Mouse (Mus musculus) MEL (cell line): ENCODE measurements around the gene Gm49486. TPM values are rescaled to one million over a fixed set of nuclear protein-coding genes. Genes with fewer than 3 reads are reported as not detected.

Experiments
- DNase-seq: peaks from one replicate; pipeline ENCODE4 v3.0.0; 2011; ENCODE audit warnings: low read depth, low spot score
- H3K27ac ChIP-seq: 2 replicates; pipeline ENCODE4 v1.5.1; 2012; ENCODE audit warnings: low read depth, mild to moderate bottlenecking, control low read depth, low read length, moderate library complexity; ENCODE audit not compliant: control insufficient read depth
- H3K27me3 ChIP-seq, 2 experiments: fragments of 150-350 bp in 1 of 2; sonication (generic) in 1 of 2; 2 replicates each; pipeline ENCODE4 v1.6.1; 2012; ENCODE audit warnings: low read length in 2 of 2, mild to moderate bottlenecking in 2 of 2, improper control_type of control experiment in 1 of 2, moderate library complexity in 1 of 2; ENCODE audit not compliant: insufficient read depth in 2 of 2, control insufficient read depth in 1 of 2
- H3K36me3 ChIP-seq, 2 experiments: 2 replicates each; pipeline ENCODE4 v1.6.1; 2012 to 2014; ENCODE audit warnings: low read length in 2 of 2, improper control_type of control experiment in 1 of 2, inconsistent platforms in 1 of 2, mild to moderate bottlenecking in 1 of 2; ENCODE audit not compliant: insufficient read depth in 2 of 2, control insufficient read depth in 1 of 2
- H3K4me1 ChIP-seq, 2 experiments: fragments of 150-350 bp in 1 of 2; sonication (generic) in 1 of 2; 2 replicates each; pipeline ENCODE4 v1.6.1; 2012; ENCODE audit warnings: low read length in 2 of 2, improper control_type of control experiment in 1 of 2, mild to moderate bottlenecking in 1 of 2; ENCODE audit not compliant: insufficient read depth in 2 of 2, control insufficient read depth in 1 of 2
- H3K4me3 ChIP-seq, 2 experiments: fragments of 150-350 bp in 1 of 2; sonication (generic) in 1 of 2; 2 replicates each; pipeline ENCODE4 v1.5.1; 2012; ENCODE audit warnings: low read depth in 2 of 2, low read length in 2 of 2, mild to moderate bottlenecking in 2 of 2, moderate library complexity in 2 of 2, control low read depth in 1 of 2, improper control_type of control experiment in 1 of 2; ENCODE audit not compliant: control insufficient read depth in 1 of 2, insufficient read depth in 1 of 2
- H3K79me2 ChIP-seq: 2 replicates; pipeline ENCODE4 v1.6.1; 2012; ENCODE audit warnings: mild to moderate bottlenecking, low read length, moderate library complexity; ENCODE audit not compliant: control insufficient read depth, poor library complexity, insufficient read depth
- H3K9ac ChIP-seq: 2 replicates; pipeline ENCODE4 v1.6.1; 2012; ENCODE audit warnings: low read depth, mild to moderate bottlenecking, control low read depth, low read length, moderate library complexity; ENCODE audit not compliant: control insufficient read depth, poor library complexity, severe bottlenecking
- H3K9me3 ChIP-seq: fragments of 150-350 bp; sonication (generic); replicated peaks from 2 replicates; pipeline ENCODE4 v1.6.1; 2012; ENCODE audit warnings: mild to moderate bottlenecking, low read length, improper control_type of control experiment, moderate library complexity; ENCODE audit not compliant: insufficient read depth
- CHD1 ChIP-seq: IDR thresholded peaks from 2 replicates; pipeline ENCODE4 v1.6.1; 2012; ENCODE audit warnings: low read depth, mild to moderate bottlenecking, inconsistent platforms, low read length, improper control_type of control experiment
- CTCF ChIP-seq, 3 experiments: IDR thresholded peaks in 2 of 3; conservative IDR thresholded peaks in 1 of 3; 2 replicates each; pipeline ENCODE4 v1.5.1; 2011 to 2012; ENCODE audit warnings: low read length in 3 of 3, low read depth in 2 of 3, mild to moderate bottlenecking in 2 of 3, improper control_type of control experiment in 1 of 3, inconsistent platforms in 1 of 3, mixed read lengths in 1 of 3, moderate library complexity in 1 of 3; ENCODE audit not compliant: control insufficient read depth in 1 of 3, insufficient read depth in 1 of 3, poor library complexity in 1 of 3, severe bottlenecking in 1 of 3
- E2F4 ChIP-seq: IDR thresholded peaks from 2 replicates; pipeline ENCODE4 v1.6.1; 2011; ENCODE audit warnings: low read depth, low read length, improper control_type of control experiment, borderline replicate concordance
- ELF1 ChIP-seq: IDR thresholded peaks from 2 replicates; pipeline ENCODE4 v1.6.1; 2014; ENCODE audit warnings: low read depth, mild to moderate bottlenecking, inconsistent platforms, low read length, improper control_type of control experiment, moderate library complexity
- ETS1 ChIP-seq: IDR thresholded peaks from 2 replicates; pipeline ENCODE4 v1.6.1; 2012; ENCODE audit warnings: low read depth, mild to moderate bottlenecking, inconsistent platforms, low read length, improper control_type of control experiment, moderate library complexity
- GABPA ChIP-seq: IDR thresholded peaks from 2 replicates; pipeline ENCODE4 v1.6.1; 2012; ENCODE audit warnings: low read depth, mild to moderate bottlenecking, inconsistent platforms, low read length, improper control_type of control experiment, moderate library complexity
- JUND ChIP-seq: IDR thresholded peaks from 2 replicates; pipeline ENCODE4 v1.6.1; 2011; ENCODE audit warnings: low read depth, mild to moderate bottlenecking, improper control_type of control experiment, low read length
- MAFK ChIP-seq: IDR thresholded peaks from 2 replicates; pipeline ENCODE4 v1.6.1; 2011; ENCODE audit warnings: low read depth, mild to moderate bottlenecking, low read length, improper control_type of control experiment, borderline replicate concordance
- MYB ChIP-seq: IDR thresholded peaks from 2 replicates; pipeline ENCODE4 v1.6.1; 2011; ENCODE audit warnings: mild to moderate bottlenecking, low read depth, low read length, improper control_type of control experiment
- NELFE ChIP-seq: IDR thresholded peaks from 2 replicates; pipeline ENCODE4 v1.6.1; 2011; ENCODE audit warnings: low read depth, low read length, improper control_type of control experiment
- NRF1 ChIP-seq: IDR thresholded peaks from 2 replicates; pipeline ENCODE4 v1.6.1; 2014; ENCODE audit warnings: low read depth, mild to moderate bottlenecking, inconsistent platforms, low read length, improper control_type of control experiment, moderate library complexity; ENCODE audit not compliant: poor library complexity, insufficient read depth, severe bottlenecking
- POLR2A ChIP-seq, 2 experiments: IDR thresholded peaks; 2 replicates each; pipeline ENCODE4 v1.6.1; 2011 to 2012; ENCODE audit warnings: low read length in 2 of 2, mild to moderate bottlenecking in 2 of 2, control low read depth in 1 of 2, improper control_type of control experiment in 1 of 2, low read depth in 1 of 2, moderate library complexity in 1 of 2; ENCODE audit not compliant: control insufficient read depth in 1 of 2, insufficient read depth in 1 of 2, poor library complexity in 1 of 2
- POLR2AphosphoS2 ChIP-seq: IDR thresholded peaks from 2 replicates; pipeline ENCODE4 v1.6.1; 2011; ENCODE audit warnings: low read length, improper control_type of control experiment
- RCOR1 ChIP-seq: IDR thresholded peaks from 2 replicates; pipeline ENCODE4 v1.6.1; 2012; ENCODE audit warnings: low read depth, mild to moderate bottlenecking, inconsistent platforms, low read length, improper control_type of control experiment
- SMC3 ChIP-seq: IDR thresholded peaks from 2 replicates; pipeline ENCODE4 v1.6.1; 2011; ENCODE audit warnings: low read depth, low read length, improper control_type of control experiment
- UBTF ChIP-seq: IDR thresholded peaks from 2 replicates; pipeline ENCODE4 v1.6.1; 2012; ENCODE audit warnings: low read depth, mild to moderate bottlenecking, inconsistent platforms, low read length, improper control_type of control experiment, moderate library complexity, borderline replicate concordance; ENCODE audit not compliant: insufficient read depth
- USF2 ChIP-seq, 2 experiments: IDR thresholded peaks; 2 replicates each; pipeline ENCODE4 v1.6.1; 2011 to 2012; ENCODE audit warnings: improper control_type of control experiment in 2 of 2, low read length in 2 of 2, borderline replicate concordance in 1 of 2, inconsistent platforms in 1 of 2, low read depth in 1 of 2, mild to moderate bottlenecking in 1 of 2; ENCODE audit not compliant: insufficient read depth in 1 of 2
- polyA plus RNA-seq, 2 experiments: library from polyadenylated mRNA; stranded (reverse) in 1 of 2; unstranded in 1 of 2; fragments of >175 nt in 1 of 2; fragments of >200 nt in 1 of 2; gene quantifications; 2 replicates each; pipeline versions ENCODE4 v1.2.1 to v1.2.4; 2012; ENCODE audit warnings: low replicate concordance in 2 of 2, low read depth in 1 of 2; ENCODE audit not compliant: insufficient read length in 2 of 2, insufficient read depth in 1 of 2, missing spikeins in 1 of 2
- total RNA-seq: library from RNA; depleted of rRNA; stranded (reverse); fragments of 300-350 nt; gene quantifications from 2 replicates; pipeline ENCODE4 v1.2.3, GENCODE M21; 2012

Gene Gm49486
- total and polyA plus RNA-seq, 3 experiments, result 0.12 to 0.46 TPM; not detected in 1

- Histone ChIP-seq H3K79me2 (no peaks in the 10 kb centered on the region), H3K9me3 (no peaks in the 10 kb centered on the region), H3K4me3 (no peak overlapping the region), H3K9ac (no peak overlapping the region), H3K27me3 (no peaks in the 10 kb centered on the region), H3K36me3 (peaks cover 0 to 2% of the 10 kb centered on the region in 2 experiments; a peak in 1 of 4 replicates), H3K27ac (no peak overlapping the region), H3K4me1 (no peaks in the 10 kb centered on the region)
- no peak for DNase-seq
- no peak for TF ChIP-seq E2F4
- TF ChIP-seq UBTF, result no peak
- TF ChIP-seq POLR2A (IDR thresholded peaks at IDR 0.05; ENCODE audit: control insufficient read depth in 1 of 2, insufficient read depth in 1 of 2, low read depth in 1 of 2, low read length in 2 of 2, poor library complexity in 1 of 2), result no peak
- TF ChIP-seq CTCF (IDR thresholded peaks at IDR 0.05 in 2 of 3, conservative IDR thresholded peaks at IDR 0.05 in 1 of 3; ENCODE audit: control insufficient read depth in 1 of 3, insufficient read depth in 1 of 3, low read depth in 2 of 3, low read length in 3 of 3, poor library complexity in 1 of 3, severe bottlenecking in 1 of 3), result no peak
- TF ChIP-seq RCOR1, result no peak
- no peak for TF ChIP-seq POLR2AphosphoS2
- TF ChIP-seq GABPA, result no peak
- no peak for TF ChIP-seq JUND
- no peak for TF ChIP-seq SMC3
- TF ChIP-seq NELFE, result no peak
- no peak for TF ChIP-seq MAFK
- no peak for TF ChIP-seq ELF1
- TF ChIP-seq NRF1, result no peak
- TF ChIP-seq, all 39 proteins: peak for 0
Measured at GRCm38 (mm10) chr15:79245321-79245720, 16.1 kb downstream of the Gm49486 start.

- no peaks in the 10 kb centered on the region for H3K9me3 ChIP-seq
- TF ChIP-seq USF2 (IDR thresholded peaks at IDR 0.05; ENCODE audit: borderline replicate concordance in 1 of 2, insufficient read depth in 1 of 2, low read depth in 1 of 2, low read length in 2 of 2), result no peak
- no peak for TF ChIP-seq ETS1
- TF ChIP-seq NELFE, result no peak
- TF ChIP-seq CHD1, result no peak
- TF ChIP-seq MYB, result no peak
- H3K79me2 ChIP-seq, result no peaks in the 10 kb centered on the region
- H3K9ac ChIP-seq, result no peak overlapping the region
- no peak for DNase-seq
- H3K27me3 ChIP-seq, result no peaks in the 10 kb centered on the region
- H3K36me3 ChIP-seq, result no peaks in the 10 kb centered on the region
- H3K4me1 ChIP-seq, result no peaks in the 10 kb centered on the region
- H3K4me3 ChIP-seq, result no peak overlapping the region
- H3K27ac ChIP-seq, result no peak overlapping the region
Measured at GRCm38 (mm10) chr15:79250236-79250635, 21.0 kb downstream of the Gm49486 start.
